Mouse (Mus musculus): Measurements from ENCODE around the gene Gng13. TPM values are rescaled to one million over a fixed set of nuclear protein-coding genes. Genes with fewer than 3 reads are reported as not detected.

Gng13 gene
- total RNA-seq, 2 experiments from 2014 or later: not detected

Other genes with a start within 250 kb of the Gng13 start
- gene Sstr5, start 219.9 kb upstream of the Gng13 start, total RNA-seq (2015): not detected in 2 replicates
- gene Sstr5, start 219.9 kb upstream of the Gng13 start, total RNA-seq (2017): not detected in 2 replicates
- gene Sox8, start 146.5 kb upstream of the Gng13 start, total RNA-seq (2015): not detected in 2 replicates
- gene Sox8, start 146.5 kb upstream of the Gng13 start, total RNA-seq (2017): not detected in 2 replicates
- gene Lmf1, start 138.1 kb upstream of the Gng13 start, total RNA-seq (2015): 37.8 and 38.4 TPM in 2 replicates
- 16.7 and 17.0 TPM in 2 replicates for gene Lmf1, start 138.1 kb upstream of the Gng13 start, total RNA-seq (2017)
- gene Chtf18, start 10.2 kb downstream of the Gng13 start, total RNA-seq (2015): 11.2 and 17.1 TPM in 2 replicates
- gene Chtf18, start 10.2 kb downstream of the Gng13 start, total RNA-seq (2017): 19.9 and 21.8 TPM in 2 replicates
- gene Rpusd1, start 10.5 kb downstream of the Gng13 start, total RNA-seq (2015): 6.0 and 7.0 TPM in 2 replicates
- gene Rpusd1, start 10.5 kb downstream of the Gng13 start, total RNA-seq (2017): 3.9 TPM in 2 replicates
- gene Mslnl, start 18.9 kb downstream of the Gng13 start, total RNA-seq (2015): 0.16 TPM in 1 of 2 replicates, not detected in the other
- gene Mslnl, start 18.9 kb downstream of the Gng13 start, total RNA-seq (2017): not detected in 2 replicates
- gene Msln, start 37.2 kb downstream of the Gng13 start, total RNA-seq (2015): not detected in 2 replicates
- not detected in 2 replicates for gene Msln, start 37.2 kb downstream of the Gng13 start, total RNA-seq (2017)
- gene Narfl, start 56.6 kb downstream of the Gng13 start, total RNA-seq (2015): 11.6 and 14.5 TPM in 2 replicates
- gene Narfl, start 56.6 kb downstream of the Gng13 start, total RNA-seq (2017): 12.8 and 28.3 TPM in 2 replicates
- 10.3 and 10.5 TPM in 2 replicates for gene Haghl, start 68.5 kb downstream of the Gng13 start, total RNA-seq (2015)
- gene Haghl, start 68.5 kb downstream of the Gng13 start, total RNA-seq (2017): 10.7 and 15.9 TPM in 2 replicates
- gene Ccdc78, start 69.4 kb downstream of the Gng13 start, total RNA-seq (2015): not detected in 2 replicates
- 0.16 TPM in 1 of 2 replicates, not detected in the other for gene Ccdc78, start 69.4 kb downstream of the Gng13 start, total RNA-seq (2017)
- gene Fam173a, start 75.7 kb downstream of the Gng13 start, total RNA-seq (2015): 69.7 and 85.6 TPM in 2 replicates
- gene Fam173a, start 75.7 kb downstream of the Gng13 start, total RNA-seq (2017): 17.7 and 36.5 TPM in 2 replicates
- gene AC134908.4, start 78.5 kb downstream of the Gng13 start, total RNA-seq (2015): 0.69 and 7.2 TPM in 2 replicates
- not detected in 2 replicates for gene AC134908.4, start 78.5 kb downstream of the Gng13 start, total RNA-seq (2017)
- gene Metrn, start 80.0 kb downstream of the Gng13 start, total RNA-seq (2015): 2.6 and 3.2 TPM in 2 replicates
- 8.3 and 11.2 TPM in 2 replicates for gene Metrn, start 80.0 kb downstream of the Gng13 start, total RNA-seq (2017)
- not detected in 2 replicates for gene Fbxl16, start 91.9 kb downstream of the Gng13 start, total RNA-seq (2015)
- gene Fbxl16, start 91.9 kb downstream of the Gng13 start, total RNA-seq (2017): not detected in 2 replicates
- gene Wdr24, start 106.5 kb downstream of the Gng13 start, total RNA-seq (2015): 4.6 and 6.9 TPM in 2 replicates
- gene Wdr24, start 106.5 kb downstream of the Gng13 start, total RNA-seq (2017): 12.3 and 15.1 TPM in 2 replicates
- gene Jmjd8, start 111.7 kb downstream of the Gng13 start, total RNA-seq (2015): 6.0 and 7.7 TPM in 2 replicates
- 10.6 and 14.4 TPM in 2 replicates for gene Jmjd8, start 111.7 kb downstream of the Gng13 start, total RNA-seq (2017)
- gene Stub1, start 116.2 kb downstream of the Gng13 start, total RNA-seq (2015): 48.4 and 54.7 TPM in 2 replicates
- gene Stub1, start 116.2 kb downstream of the Gng13 start, total RNA-seq (2017): 62.6 and 67.6 TPM in 2 replicates
- 0.98 and 1.4 TPM in 2 replicates for gene Rhbdl1, start 120.1 kb downstream of the Gng13 start, total RNA-seq (2015)
- 0.55 and 0.69 TPM in 2 replicates for gene Rhbdl1, start 120.1 kb downstream of the Gng13 start, total RNA-seq (2017)
- 0.07 TPM in 1 of 2 replicates, not detected in the other for gene Gm20683, start 124.6 kb downstream of the Gng13 start, total RNA-seq (2015)
- gene Gm20683, start 124.6 kb downstream of the Gng13 start, total RNA-seq (2017): 0.33 TPM in 1 of 2 replicates, not detected in the other
- gene Rhot2, start 127.7 kb downstream of the Gng13 start, total RNA-seq (2015): 14.0 and 15.6 TPM in 2 replicates
- 13.9 and 30.4 TPM in 2 replicates for gene Rhot2, start 127.7 kb downstream of the Gng13 start, total RNA-seq (2017)
- gene Wdr90, start 144.3 kb downstream of the Gng13 start, total RNA-seq (2015): 17.3 and 19.3 TPM in 2 replicates
- gene Wdr90, start 144.3 kb downstream of the Gng13 start, total RNA-seq (2017): 7.8 and 9.5 TPM in 2 replicates
- 1.8 and 3.5 TPM in 2 replicates for gene Mcrip2, start 151.6 kb downstream of the Gng13 start, total RNA-seq (2015)
- gene Mcrip2, start 151.6 kb downstream of the Gng13 start, total RNA-seq (2017): 3.1 and 4.1 TPM in 2 replicates
- 18.9 and 20.3 TPM in 2 replicates for gene Mettl26, start 157.9 kb downstream of the Gng13 start, total RNA-seq (2015)
- 3.7 and 6.0 TPM in 2 replicates for gene Mettl26, start 157.9 kb downstream of the Gng13 start, total RNA-seq (2017)
- 1.0 and 1.6 TPM in 2 replicates for gene Wfikkn1, start 163.7 kb downstream of the Gng13 start, total RNA-seq (2015)
- 0.04 and 0.15 TPM in 2 replicates for gene Wfikkn1, start 163.7 kb downstream of the Gng13 start, total RNA-seq (2017)
- 7.9 and 12.8 TPM in 2 replicates for gene Rab40c, start 202.6 kb downstream of the Gng13 start, total RNA-seq (2015)
- 9.1 and 16.1 TPM in 2 replicates for gene Rab40c, start 202.6 kb downstream of the Gng13 start, total RNA-seq (2017)
- 44.2 and 45.2 TPM in 2 replicates for gene Pigq, start 227.8 kb downstream of the Gng13 start, total RNA-seq (2015)
- gene Pigq, start 227.8 kb downstream of the Gng13 start, total RNA-seq (2017): 33.8 and 36.5 TPM in 2 replicates
- gene Nhlrc4, start 227.8 kb downstream of the Gng13 start, total RNA-seq (2015): not detected in 2 replicates
- gene Nhlrc4, start 227.8 kb downstream of the Gng13 start, total RNA-seq (2017): not detected in 2 replicates
- gene A930017K11Rik, start 235.4 kb downstream of the Gng13 start, total RNA-seq (2015): not detected in 2 replicates
- not detected in 2 replicates for gene A930017K11Rik, start 235.4 kb downstream of the Gng13 start, total RNA-seq (2017)